Mouse (Mus musculus): ENCODE data around the gene Kbtbd4. TPM values are rescaled to one million over a fixed set of nuclear protein-coding genes. Genes with fewer than 3 reads are reported as not detected.

Gene Kbtbd4
- polyA plus RNA-seq, 1 experiment: 11.9 TPM

DNA sequence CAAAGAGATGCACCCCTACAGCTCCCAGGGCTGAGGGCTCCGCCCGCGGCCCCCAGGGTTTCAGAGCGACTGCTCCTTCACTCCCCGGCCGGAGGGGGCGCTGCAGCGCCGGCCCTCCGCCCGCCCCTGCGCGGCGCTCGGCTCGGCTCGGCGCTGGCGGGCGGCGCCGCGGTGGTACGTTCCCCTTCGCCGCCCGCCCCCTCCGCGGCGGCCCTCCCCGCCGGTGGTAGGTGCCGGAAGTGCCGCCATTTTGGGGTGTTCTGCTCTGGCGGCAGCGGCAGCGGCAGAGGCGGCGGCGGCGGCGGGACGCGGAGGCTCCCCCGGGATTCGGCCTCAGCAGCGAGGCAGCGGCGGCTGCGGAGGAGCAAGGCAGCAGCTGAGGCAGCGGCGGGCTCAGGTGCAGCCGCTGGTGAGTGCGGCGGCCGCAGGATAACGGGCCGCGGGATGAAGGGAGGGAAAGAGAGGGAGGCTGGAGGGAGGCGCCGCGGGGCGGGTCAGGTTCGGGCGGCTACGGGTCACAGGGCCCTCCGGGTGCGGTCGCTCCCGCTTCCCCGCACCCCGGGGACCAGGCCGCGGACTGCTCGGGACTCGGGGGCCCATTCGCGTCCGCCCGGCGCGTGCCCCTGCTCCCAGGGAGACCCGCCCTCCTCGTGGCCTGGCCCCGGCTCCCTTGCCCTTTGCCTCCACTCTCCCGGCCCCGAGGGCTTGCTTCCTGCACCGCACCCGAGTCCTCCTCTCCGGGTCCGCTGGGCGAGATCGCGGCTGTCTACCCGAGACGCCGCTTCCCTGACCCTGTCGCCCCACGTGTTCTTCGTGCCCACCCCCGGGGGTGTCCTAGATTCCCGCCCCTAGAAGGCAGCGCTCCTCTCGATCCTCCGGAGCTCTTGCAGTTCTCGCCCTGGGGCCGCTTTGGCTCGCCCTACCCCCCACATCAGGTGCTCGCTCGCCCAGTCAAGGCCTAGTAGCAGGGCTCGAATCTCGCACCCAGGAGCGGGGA, 36.0 kb downstream of the Kbtbd4 start, which contains the start of gene Celf1:
Gene Celf1 (plus strand): TSS at position 150 of the 997 bp plus-strand sequence.
- peaks cover 47% of the 10 kb centered on the region for H3K79me2 ChIP-seq (ENCODE audit: control insufficient read depth, insufficient read depth)
- TF ChIP-seq TCF3 (IDR thresholded peaks at IDR 0.05; ENCODE audit: insufficient read length, low read depth) (no peak), MAX (IDR thresholded peaks at IDR 0.05; ENCODE audit: low read depth) (no peak), POLR2AphosphoS2 (IDR thresholded peaks at IDR 0.05; ENCODE audit: insufficient read length, low read depth) (peak; percentile 79), TCF12 (IDR thresholded peaks at IDR 0.05; ENCODE audit: insufficient read depth, poor library complexity, severe bottlenecking) (no peak), USF1 (IDR thresholded peaks at IDR 0.05; ENCODE audit: low read depth) (peak; percentile 50), MYOG (IDR thresholded peaks at IDR 0.05; ENCODE audit: control insufficient read depth in 1 of 3, insufficient read depth in 1 of 3, insufficient read length in 2 of 3, low read depth in 2 of 3) (no peak), E2F4 (IDR thresholded peaks at IDR 0.05; ENCODE audit: insufficient read depth) (peak; percentile 3), REST (IDR thresholded peaks at IDR 0.05; ENCODE audit: insufficient read depth, insufficient read length) (no peak), SRF (IDR thresholded peaks at IDR 0.05; ENCODE audit: control insufficient read depth, insufficient read length, low read depth) (no peak), CEBPB (IDR thresholded peaks at IDR 0.05; ENCODE audit: insufficient read depth, poor library complexity, severe bottlenecking) (no peak), POLR2A (IDR thresholded peaks at IDR 0.05; ENCODE audit: insufficient read length, low read depth) (peak; percentile 87), MYOD1 (IDR thresholded peaks at IDR 0.05; ENCODE audit: control insufficient read depth in 1 of 3, insufficient read length in 2 of 3, low read depth in 2 of 3) (peak in 1 of 3 experiments; percentile 7)
- H3ac ChIP-seq (ENCODE audit: control insufficient read depth, insufficient read length): peak within 1 kb of the TSS; percentile 74
- no peaks in the 10 kb centered on the region for H3K36me3 ChIP-seq (ENCODE audit: control insufficient read depth, insufficient read depth)
- peak within 1 kb of the TSS; percentile 69 for H3K4me3 ChIP-seq
- H3K27me3 ChIP-seq (ENCODE audit: control insufficient read depth, insufficient read depth, insufficient read length): no peaks in the 10 kb centered on the region
- H3K4me2 ChIP-seq (ENCODE audit: low read depth): peak within 1 kb of the TSS; percentile 69

DNA sequence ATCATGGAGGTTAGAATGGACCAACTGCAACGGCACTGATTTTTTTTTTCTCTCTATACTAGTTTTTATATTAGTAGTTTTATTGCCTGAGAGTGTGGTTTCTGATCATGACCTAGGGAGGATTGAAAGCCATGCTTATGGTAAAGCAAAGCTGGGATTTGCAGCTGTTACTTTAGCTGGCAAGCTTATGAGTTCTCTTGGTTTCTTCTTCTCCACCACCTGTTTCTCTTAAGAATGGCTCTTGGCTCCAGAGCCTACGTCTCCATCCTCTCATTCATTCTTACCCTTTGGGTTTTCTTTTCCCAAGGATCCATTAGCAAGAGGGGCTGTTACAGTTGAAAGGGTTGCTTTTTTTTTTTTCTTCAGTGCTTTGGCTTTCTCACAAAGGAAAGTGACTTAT, 37.2 kb downstream of the Kbtbd4 start:
- TF ChIP-seq MAX (IDR thresholded peaks at IDR 0.05; ENCODE audit: low read depth): no peak
- TF ChIP-seq TCF12 (IDR thresholded peaks at IDR 0.05; ENCODE audit: insufficient read depth, poor library complexity, severe bottlenecking): peak; percentile 61
- no peak for TF ChIP-seq SRF (IDR thresholded peaks at IDR 0.05; ENCODE audit: control insufficient read depth, insufficient read length, low read depth)
- no peak for TF ChIP-seq USF1 (IDR thresholded peaks at IDR 0.05; ENCODE audit: low read depth)
- no peak for TF ChIP-seq CEBPB (IDR thresholded peaks at IDR 0.05; ENCODE audit: insufficient read depth, poor library complexity, severe bottlenecking)
- TF ChIP-seq MYOD1 (IDR thresholded peaks at IDR 0.05; ENCODE audit: control insufficient read depth in 1 of 3, insufficient read length in 2 of 3, low read depth in 2 of 3): peak; percentile 55 to 68 (median 65)
- TF ChIP-seq E2F4 (IDR thresholded peaks at IDR 0.05; ENCODE audit: insufficient read depth): no peak
- no peak for TF ChIP-seq TCF3 (IDR thresholded peaks at IDR 0.05; ENCODE audit: insufficient read length, low read depth)
- peak in 2 of 3 experiments; percentile 30 to 80 for TF ChIP-seq MYOG (IDR thresholded peaks at IDR 0.05; ENCODE audit: control insufficient read depth in 1 of 3, insufficient read depth in 1 of 3, insufficient read length in 2 of 3, low read depth in 2 of 3)
- Histone ChIP-seq H3ac (ENCODE audit: control insufficient read depth, insufficient read length) (no peak overlapping the region), H3K27me3 (ENCODE audit: control insufficient read depth, insufficient read depth, insufficient read length) (no peaks in the 10 kb centered on the region), H3K36me3 (ENCODE audit: control insufficient read depth, insufficient read depth) (no peaks in the 10 kb centered on the region), H3K4me2 (ENCODE audit: low read depth) (peak overlapping the region; percentile 66), H3K4me3 (peak overlapping the region; percentile 69), H3K79me2 (ENCODE audit: control insufficient read depth, insufficient read depth) (peaks cover 59% of the 10 kb centered on the region)

DNA sequence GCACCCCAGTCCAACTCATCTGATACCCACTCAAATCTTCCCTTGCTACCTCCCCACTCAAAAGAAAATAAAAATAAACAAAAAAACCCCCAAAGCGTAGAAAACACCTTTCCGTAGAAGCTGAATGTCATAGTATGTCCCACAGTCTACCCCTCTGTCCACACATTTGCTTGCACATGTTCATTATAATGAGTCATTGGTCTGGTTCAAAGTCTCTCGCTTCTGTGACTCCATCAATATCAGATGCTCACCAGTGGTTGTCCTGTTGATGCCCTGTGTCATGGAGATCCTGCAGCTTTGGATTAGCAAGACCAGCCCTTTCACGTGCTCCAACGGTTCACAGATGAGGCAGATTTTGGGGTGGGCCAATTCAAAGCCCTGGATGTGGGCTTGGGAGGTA, 45.6 kb downstream of the Kbtbd4 start:
- no peak for TF ChIP-seq E2F4 (IDR thresholded peaks at IDR 0.05; ENCODE audit: insufficient read depth)
- TF ChIP-seq POLR2A (IDR thresholded peaks at IDR 0.05; ENCODE audit: insufficient read length, low read depth): no peak
- TF ChIP-seq TCF12 (IDR thresholded peaks at IDR 0.05; ENCODE audit: insufficient read depth, poor library complexity, severe bottlenecking): no peak
- TF ChIP-seq MYOD1 (IDR thresholded peaks at IDR 0.05; ENCODE audit: control insufficient read depth in 1 of 3, insufficient read length in 2 of 3, low read depth in 2 of 3): no peak
- no peak for TF ChIP-seq REST (IDR thresholded peaks at IDR 0.05; ENCODE audit: insufficient read depth, insufficient read length)
- TF ChIP-seq CEBPB (IDR thresholded peaks at IDR 0.05; ENCODE audit: insufficient read depth, poor library complexity, severe bottlenecking): no peak
- no peak for TF ChIP-seq MAX (IDR thresholded peaks at IDR 0.05; ENCODE audit: low read depth)
- TF ChIP-seq MYOG (IDR thresholded peaks at IDR 0.05; ENCODE audit: control insufficient read depth in 1 of 3, insufficient read depth in 1 of 3, insufficient read length in 2 of 3, low read depth in 2 of 3): no peak
- TF ChIP-seq USF1 (IDR thresholded peaks at IDR 0.05; ENCODE audit: low read depth): no peak
- TF ChIP-seq POLR2AphosphoS2 (IDR thresholded peaks at IDR 0.05; ENCODE audit: insufficient read length, low read depth): no peak
- TF ChIP-seq TCF3 (IDR thresholded peaks at IDR 0.05; ENCODE audit: insufficient read length, low read depth): no peak
- no peak for TF ChIP-seq SRF (IDR thresholded peaks at IDR 0.05; ENCODE audit: control insufficient read depth, insufficient read length, low read depth)
- Histone ChIP-seq H3K36me3 (ENCODE audit: control insufficient read depth, insufficient read depth) (no peaks in the 10 kb centered on the region), H3K27me3 (ENCODE audit: control insufficient read depth, insufficient read depth, insufficient read length) (no peaks in the 10 kb centered on the region), H3K4me3 (no peak overlapping the region), H3ac (ENCODE audit: control insufficient read depth, insufficient read length) (no peak overlapping the region), H3K4me2 (ENCODE audit: low read depth) (no peak overlapping the region), H3K79me2 (ENCODE audit: control insufficient read depth, insufficient read depth) (peaks cover 100% of the 10 kb centered on the region)

DNA sequence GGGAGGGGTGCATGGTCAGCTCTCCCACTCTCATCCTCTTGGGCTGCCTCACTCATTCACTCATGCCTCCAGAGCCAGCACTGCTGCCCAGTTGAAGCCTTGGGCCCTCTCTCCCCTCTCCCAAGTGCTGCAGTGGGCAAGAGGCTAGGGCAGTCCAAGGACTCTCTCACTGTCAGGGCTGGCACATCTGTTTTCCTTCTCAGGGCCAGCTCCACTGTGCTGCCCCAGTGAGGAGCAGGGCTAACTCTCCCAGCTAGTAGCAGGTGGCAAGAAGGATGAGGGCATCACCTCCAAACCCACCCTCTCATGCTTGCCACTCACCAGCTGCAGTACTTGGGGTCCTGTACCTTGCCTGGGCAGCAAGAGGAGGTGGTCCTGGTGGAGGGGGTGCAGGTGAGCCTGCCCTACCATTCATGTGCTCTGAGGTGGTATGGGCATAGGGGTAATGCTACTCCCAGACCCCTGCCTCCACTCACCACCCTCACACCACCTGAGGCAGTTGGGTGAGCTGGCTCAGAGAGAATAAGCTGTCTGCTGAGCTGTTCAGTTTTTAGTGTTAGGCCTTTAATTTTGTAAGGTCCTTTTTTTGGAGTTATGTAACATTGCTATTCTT, 46.1 kb downstream of the Kbtbd4 start:
- H3K4me2 ChIP-seq (ENCODE audit: low read depth): no peak overlapping the region
- no peaks in the 10 kb centered on the region for H3K27me3 ChIP-seq (ENCODE audit: control insufficient read depth, insufficient read depth, insufficient read length)
- no peak for TF ChIP-seq MYOD1 (IDR thresholded peaks at IDR 0.05; ENCODE audit: control insufficient read depth in 1 of 3, insufficient read length in 2 of 3, low read depth in 2 of 3)
- H3K79me2 ChIP-seq (ENCODE audit: control insufficient read depth, insufficient read depth): peaks cover 100% of the 10 kb centered on the region
- no peak overlapping the region for H3ac ChIP-seq (ENCODE audit: control insufficient read depth, insufficient read length)
- H3K4me3 ChIP-seq: no peak overlapping the region
- H3K36me3 ChIP-seq (ENCODE audit: control insufficient read depth, insufficient read depth): no peaks in the 10 kb centered on the region

Data from myocyte (in vitro differentiated cells).